Mouse (Mus musculus) frontal cortex, adult 2 months (tissue): ENCODE results near the gene Pebp1. TPM values are rescaled to one million over a fixed set of nuclear protein-coding genes. Genes with fewer than 3 reads are reported as not detected.
A peak's percentile ranks its signal among the peaks of the same experiment; 100 is the strongest.

Source experiments
- DNase-seq, 2 experiments: peaks; one replicate each; pipeline ENCODE4 v3.0.0; 2022; ENCODE audit warnings: low spot score in 1 of 2; ENCODE audit errors: extremely low spot score in 1 of 2
- polyA plus RNA-seq: library from polyadenylated mRNA; depleted of rRNA; stranded (reverse); fragments of >200 nt; gene quantifications from 2 replicates; pipeline ENCODE4 v1.2.3, GENCODE M21; 2012

The Pebp1 gene
- polyA plus RNA-seq, 1 experiment = 785 TPM

DNA sequence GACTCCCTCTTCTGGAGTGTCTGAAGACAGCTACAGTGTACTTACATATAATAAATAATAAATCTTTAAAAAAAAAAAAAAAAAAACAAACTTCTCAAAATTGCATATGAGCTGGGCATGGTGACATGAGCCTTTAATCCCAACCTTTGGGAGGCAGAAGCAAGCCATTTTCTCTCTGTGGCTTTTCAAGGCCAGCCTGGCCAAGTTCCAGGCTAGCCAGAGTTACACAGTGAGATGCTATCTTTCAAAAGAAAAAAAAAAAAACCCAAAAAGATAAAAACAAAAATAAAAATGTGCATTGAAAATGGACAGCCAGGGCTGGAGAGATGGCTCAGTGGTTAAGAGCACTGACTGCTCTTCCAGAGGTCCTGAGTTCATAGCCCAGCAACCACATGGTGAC, 2.2 kb upstream of the Pebp1 start:
- DNase-seq = no peak

DNA sequence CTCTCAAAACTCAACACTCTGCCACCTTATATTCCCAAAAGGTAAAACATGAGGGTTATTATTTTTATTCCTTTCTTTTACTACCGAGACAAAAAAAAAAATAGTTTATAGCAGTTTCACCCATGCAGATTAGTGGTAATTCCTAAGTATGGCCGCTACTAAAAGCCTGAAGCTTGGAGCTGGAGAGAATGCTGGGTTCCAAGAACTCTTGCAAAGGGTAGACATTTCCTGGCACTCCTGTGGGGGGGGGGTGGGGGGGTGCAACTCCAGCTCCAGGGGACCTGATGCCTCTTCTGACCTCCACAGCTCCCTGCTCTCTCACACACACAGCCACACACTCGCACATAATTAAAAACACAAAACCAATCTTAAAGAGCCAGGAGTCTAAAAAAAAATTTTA, 1.1 kb downstream of the Pebp1 start:
- no peak for DNase-seq

DNA sequence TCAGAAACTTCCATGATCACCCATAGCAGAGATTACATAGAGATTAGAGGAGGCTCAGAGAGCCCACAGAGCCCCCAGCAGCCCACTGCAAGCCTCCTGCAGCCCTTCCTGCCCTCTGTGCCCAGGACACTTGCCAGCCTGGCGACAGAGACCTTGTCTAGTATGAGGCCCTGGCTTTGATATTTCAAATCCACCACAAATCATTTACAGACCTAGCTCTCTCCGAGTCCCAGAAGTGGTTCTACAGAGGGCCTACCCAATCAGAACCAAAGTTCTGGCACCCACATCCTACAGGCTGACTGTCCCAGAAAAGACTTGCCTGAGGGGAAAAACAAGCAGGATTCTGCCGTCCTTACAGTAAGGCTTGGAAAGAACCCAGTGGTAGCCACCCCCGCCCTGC, 2.2 kb downstream of the Pebp1 start:
- no peak for DNase-seq

DNA sequence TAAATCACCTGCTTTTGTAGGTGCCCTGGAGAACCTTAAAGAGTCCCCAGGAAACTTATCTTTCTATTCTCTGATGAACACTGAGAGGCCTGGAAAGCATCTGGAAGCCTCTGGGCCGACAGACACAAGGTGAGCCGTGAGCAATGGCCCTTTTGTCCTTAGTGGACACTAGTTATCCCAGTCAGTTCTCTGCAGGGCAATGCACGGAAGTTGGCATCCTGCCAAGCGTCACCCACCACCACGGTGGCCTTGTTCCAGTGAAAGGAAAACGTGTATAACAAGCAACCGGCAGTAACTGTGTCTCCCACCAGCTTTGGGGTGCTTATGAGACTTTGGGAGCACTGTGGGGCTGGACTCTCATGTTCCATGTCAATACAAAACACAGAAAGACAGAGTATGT, 2.7 kb downstream of the Pebp1 start:
- DNase-seq = no peak

DNA sequence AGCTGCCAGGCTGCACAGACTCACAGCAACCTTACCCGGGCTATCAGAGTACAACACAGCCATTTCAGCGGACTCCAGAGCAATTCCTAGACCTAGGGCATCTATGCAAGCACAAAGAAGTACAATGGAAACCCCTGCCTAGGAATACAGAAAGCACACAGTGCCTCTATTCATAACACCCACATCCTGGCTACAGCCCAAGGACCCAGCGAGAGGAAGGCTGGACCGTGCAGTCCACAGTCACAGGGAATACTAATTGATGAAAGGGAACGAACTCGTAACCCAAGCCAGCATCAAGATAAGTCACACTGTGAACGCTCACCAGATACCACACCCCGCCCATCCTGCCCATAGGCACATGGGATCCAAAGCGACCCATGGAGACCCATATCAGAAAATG, 3.4 kb downstream of the Pebp1 start:
- peak in 1 of 2 experiments; percentile 60 for DNase-seq

DNA sequence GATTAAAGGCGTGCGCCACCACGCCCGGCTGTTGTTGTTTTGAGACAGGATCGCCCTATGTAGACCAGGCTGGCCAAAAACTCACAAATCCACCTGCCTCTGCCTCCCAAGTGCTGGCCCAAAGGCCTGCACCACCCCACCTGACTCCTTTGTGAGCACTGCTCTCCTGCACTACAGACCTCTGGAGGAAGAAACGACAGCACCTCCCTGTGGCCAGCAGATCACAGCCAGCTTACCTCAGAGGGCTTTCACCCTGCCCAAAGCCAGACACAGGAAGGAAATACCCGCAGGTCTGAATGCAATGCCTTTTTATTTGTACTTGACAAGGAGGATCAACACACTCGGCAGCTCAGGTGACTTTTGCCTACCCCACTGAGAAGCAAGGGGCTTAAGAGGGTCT, 5.1 kb downstream of the Pebp1 start:
- no peak for DNase-seq

DNA sequence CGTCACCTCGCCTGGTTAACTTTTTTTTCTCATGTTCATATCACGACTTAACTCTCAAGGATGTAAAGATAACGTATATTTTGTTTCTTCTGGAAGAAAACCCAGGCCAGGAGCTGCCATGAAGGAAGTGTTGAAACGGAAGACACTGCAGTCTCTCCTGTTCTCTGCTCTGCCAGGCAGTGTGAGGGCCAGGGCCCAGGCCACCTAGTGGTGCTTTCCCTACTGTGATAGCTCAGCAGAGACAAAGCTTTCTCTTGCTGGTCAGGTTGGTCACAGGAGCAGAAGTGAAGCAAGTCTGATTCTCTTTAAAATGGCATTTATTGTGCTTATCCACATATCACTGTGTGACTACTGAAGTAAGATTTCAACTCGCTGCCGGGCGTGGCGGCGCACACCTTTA, 5.9 kb downstream of the Pebp1 start:
- no peak for DNase-seq

DNA sequence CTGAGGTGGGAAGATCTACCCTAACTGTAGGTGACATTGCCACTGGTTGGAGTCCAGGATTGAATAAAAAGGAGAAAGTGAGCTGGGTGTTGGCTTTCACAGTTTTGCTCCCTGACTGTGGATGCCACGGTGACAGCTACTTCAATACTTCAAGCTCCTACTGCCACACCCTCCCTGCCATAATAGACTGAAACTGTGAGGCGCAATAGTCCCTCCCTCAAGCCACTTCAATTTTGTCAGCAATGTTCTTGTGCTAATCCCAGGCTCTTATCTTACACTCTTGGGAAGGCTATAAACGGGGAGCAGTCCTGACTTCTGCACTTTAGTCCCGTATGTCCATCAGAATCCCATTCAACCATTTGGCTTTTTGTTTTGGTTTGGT, 7.8 kb downstream of the Pebp1 start:
- DNase-seq = no peak

DNA sequence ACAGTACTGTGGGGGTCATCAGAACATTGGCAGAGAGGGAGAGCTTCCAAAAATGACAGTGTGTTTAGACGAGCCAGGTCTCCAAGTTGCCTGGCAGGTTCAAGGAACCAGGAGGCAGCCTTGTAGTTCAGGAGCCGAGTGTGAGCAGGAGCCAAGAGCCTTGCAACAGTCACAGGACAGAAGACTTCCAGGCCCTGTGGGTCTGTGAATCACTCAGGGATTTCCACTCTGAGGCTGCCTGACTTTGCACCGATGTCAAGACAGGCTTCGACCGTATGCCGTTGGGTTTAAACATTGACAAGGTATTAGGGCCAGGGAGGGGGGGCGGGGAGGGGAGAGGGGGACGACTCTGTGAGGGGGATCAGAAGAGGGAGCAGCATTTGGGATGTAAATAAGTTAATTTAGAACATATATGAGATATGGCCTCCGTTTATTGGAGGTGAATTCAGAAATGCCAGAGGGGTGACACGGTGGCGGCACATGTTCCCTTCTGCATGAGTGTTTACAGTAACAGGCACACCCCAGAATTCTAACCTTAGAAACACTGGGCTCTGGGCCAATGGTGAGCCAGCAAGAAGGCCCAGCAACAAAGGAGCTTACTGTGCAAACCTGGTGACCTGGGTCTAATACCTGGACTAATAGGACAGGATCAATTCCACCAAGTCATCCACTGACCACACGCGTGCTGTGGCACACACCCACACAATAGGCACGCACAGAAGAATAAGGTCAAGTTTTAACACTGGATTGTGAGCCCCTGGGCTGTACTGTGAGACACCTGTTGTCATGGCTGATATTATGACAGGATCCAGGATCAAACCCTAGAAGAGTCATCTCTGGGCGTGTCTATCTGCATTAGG, 8.4 kb downstream of the Pebp1 start:
- DNase-seq = no peak

DNA sequence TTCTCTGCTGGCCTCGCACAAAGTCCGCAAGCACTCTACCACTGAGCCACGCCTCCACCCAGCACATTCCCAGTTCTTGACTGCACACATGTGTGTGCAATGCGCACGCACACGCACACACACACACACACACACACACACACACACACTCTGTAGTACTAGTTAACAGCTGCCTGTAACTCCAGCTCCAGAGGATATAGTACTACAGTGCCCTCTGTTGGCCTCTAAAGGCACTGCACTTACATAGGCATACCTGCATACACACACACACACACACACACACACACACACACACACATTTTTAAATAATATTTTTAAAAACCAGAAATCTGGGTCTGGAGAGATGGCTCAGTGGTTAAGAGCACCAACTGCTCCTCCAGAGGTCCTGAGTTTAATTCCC, 9.6 kb downstream of the Pebp1 start:
- no peak for DNase-seq

DNA sequence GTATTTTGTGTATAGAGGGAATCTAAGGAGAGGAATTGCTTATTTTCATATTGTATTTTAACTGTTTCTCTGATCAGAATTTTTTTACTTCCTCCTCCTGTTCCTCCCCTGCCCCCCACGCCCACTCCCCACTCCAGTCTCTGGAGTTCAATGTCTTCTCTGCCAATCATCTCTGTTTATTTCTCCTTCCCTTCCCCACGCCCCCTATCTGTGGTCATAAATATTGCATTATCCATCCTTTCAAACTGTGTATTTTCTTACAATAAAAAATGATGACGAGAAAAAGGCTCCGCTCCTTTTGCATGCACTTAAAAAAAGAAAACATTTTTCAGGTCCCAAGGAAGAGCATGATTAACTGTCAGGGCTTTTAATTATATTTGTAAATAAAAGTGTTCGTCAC, 12.6 kb downstream of the Pebp1 start:
- DNase-seq = peak in 1 of 2 experiments; percentile 39

DNA sequence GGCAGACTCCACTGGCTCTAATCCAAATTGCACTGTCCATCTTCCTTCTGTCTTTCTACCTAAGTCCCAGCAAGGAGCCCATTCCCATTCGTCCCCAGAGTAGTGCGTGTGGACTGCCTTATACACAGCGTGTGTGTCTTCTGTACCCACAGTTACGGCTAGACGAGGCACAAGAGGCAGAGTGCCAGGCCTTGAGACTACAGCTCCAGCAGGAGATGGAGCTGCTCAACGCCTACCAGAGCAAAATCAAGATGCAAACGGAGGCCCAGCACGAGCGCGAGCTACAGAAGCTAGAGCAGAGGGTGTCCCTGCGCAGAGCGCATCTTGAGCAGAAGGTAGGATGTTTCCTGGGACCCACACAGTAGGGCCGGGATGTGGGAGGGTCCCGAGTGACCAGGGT, 15.5 kb downstream of the Pebp1 start:
- DNase-seq = peak; percentile 75 to 84

DNA sequence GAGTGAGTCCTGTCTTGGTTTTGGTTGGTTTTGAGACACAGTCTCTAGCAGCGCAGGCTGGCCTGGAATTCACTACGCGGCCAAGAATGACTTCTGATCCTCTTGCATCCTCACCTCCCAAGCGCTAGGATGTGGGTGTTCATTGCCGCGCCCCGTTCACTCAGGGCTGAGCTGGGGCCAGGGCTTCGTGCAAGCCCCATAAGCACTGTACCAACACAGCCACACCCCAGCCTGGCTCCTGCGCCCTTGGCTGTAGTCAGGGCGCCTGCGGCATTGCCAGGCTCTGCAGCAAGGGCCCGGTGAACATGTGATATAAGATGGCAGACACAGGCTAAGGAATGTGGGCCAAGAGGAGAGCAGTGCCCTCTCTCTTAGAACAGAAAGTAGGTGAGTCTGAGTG, 18.0 kb downstream of the Pebp1 start:
- no peak for DNase-seq

DNA sequence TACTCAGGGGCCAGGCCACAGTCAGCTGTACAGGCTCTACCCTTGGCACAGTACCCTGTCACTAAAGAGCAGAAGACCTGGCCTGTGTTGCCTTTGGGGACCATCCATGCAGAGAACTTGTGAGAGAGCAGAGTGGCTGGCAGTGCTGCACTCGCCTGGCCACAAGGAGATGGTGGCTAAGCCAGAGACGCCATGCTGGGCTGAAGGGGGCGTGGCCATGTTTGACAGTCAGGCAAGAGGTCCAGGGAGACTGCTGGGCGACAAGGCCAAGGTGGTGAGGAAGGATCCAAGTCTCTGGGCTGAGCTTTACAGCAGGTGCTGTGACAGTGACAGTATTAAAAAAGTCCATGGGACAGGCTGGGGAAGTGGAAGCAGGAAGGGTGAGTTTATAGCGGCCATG, 18.7 kb downstream of the Pebp1 start:
- DNase-seq = no peak

DNA sequence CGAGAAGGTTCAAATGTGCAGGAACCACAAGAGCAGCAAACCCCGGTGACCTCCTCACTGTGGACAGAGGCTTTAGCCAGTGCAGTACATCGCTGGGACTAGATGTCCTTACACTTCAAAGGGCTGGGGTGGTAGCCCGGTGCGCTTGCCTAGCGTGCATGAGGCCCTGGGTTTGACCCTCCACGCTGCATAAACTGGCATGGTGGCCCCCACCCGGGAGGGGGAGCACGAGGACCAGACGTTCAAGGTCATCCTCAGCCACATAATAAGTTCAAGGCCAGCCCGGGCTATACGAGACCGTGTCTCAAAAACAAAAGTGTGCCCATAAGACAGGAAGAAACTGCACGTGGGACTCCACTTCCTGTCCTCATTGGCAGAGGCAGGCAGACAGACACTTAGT, 19.5 kb downstream of the Pebp1 start:
- DNase-seq = no peak

DNA sequence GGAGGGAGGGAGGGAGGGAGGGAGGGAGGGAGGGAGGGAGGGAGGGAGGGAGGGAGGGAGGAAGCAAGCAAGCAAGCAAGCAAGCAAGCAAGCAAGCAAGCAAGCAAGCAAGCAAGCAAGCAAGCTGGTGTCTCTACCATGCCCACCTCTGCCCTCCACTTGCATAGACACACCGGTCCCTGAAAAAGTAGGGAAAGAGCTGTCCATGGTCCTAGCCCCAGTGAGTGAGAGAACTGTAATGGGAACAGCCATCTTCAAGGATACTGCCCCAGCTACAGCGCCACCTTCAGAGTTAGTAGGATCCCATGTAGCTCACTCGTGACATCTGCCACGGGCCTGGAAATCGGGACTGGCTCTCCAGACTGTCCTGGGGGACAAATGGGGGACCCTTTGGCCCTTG, 22.7 kb downstream of the Pebp1 start:
- no peak for DNase-seq

DNA sequence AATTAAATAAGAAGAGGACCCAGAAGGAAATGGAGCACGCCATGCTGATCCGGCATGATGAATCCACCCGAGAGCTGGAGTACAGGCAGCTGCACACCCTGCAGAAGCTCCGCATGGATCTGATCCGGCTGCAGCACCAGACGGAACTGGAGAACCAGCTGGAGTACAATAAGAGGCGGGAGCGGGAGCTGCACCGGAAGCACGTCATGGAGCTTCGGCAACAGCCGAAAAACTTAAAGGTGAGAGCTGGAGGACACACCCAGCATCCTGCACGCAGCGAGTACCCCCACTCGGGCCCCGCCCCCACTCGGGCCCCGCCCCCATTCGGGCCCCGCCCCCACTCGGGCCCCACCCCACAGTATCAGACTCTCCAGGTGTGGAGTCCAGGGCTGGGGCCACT, 23.9 kb downstream of the Pebp1 start:
- no peak for DNase-seq

DNA sequence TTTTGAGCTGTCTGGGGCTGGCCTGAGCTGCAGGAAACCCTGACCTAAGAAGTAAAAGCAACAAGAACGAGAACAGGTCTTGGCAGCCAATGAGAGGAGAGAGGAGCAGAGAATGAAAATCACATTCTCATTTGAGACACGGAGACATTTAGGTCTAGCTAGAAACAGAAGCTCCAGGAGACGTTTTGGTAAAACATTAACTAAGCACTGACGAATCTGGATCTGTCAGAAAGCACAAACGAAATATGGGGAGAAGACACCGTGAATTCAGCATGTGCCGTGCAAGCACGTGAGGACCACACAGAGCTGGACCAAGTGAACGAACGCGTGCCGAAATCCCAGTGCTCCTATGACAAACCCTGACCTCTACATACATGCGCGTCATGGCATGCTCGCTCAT, 29.1 kb downstream of the Pebp1 start:
- no peak for DNase-seq

DNA sequence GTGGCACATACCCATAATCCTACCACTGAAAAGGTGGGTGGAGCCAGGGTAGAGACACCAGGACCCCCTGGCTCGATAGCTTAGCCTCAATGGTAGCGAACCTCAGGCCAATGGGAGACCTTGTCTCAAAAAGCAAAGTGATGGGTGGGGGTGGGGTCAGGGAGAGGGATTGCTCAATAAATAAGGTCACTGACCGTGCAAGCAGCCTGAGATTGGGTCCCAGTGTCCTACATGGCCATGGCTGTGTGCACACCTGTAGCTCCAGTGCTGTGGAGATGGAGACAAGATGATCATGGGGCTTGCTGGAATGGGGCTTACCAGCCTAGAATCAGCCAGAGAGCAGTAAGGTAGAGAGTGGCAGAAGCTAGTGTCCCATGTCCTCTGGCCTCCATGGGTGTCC, 35.7 kb downstream of the Pebp1 start:
- DNase-seq = no peak

DNA sequence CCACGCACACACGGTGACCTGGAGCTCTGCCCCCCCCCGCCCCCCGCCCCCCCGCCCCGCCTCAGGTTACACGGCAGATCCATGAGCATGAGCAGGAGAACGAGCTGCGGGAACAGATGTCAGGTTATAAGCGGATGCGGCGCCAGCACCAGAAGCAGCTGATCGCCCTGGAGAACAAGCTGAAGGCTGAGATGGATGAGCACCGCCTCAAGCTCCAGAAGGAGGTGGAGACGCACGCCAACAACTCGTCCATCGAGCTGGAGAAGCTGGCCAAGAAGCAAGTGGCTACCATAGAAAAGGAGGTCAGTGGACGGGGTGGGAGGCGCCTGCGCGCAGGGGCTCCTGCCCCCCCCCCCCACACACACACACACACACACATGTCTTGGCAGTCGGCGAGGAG, 36.6 kb downstream of the Pebp1 start:
- peak in 1 of 2 experiments; percentile 57 for DNase-seq

DNA sequence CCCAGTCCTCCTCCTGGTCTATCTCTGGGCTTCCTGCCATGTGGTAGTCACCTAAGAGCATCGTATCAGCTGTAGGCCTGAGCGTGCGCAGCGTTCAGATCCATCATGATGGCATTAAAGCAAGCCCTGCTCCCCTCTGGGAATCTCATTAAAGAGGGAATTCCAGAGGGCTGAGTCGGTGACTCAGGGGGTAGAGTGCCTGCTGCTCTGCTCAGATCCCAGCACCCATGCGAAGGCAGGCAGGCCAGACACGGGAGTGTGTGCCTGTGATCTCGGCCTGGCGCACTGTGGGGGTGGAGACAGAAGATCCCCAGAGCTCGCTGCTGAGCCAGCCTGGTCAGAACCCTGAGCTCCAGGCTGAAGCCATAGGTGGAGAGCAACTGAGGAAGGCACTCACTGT, 39.1 kb downstream of the Pebp1 start:
- peak in 1 of 2 experiments; percentile 44 for DNase-seq

DNA sequence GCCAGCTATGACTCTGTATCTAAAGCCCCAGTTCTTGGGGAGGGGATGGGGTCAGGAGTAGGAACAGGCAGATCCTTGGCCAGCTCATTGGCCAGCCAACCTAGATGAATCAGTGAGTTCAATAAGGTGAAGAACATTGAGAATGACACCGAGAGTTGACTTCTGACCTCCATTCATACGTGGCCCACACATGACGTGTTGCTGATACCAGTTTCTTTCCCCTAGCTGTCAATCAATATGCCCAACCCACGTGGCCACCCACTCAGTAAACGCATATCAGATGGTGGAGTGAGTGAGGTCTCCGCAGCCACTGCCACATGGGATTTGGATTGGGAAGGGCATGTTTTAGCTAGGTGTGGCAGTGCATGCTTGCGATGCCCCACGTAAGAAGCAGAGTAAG, 42.3 kb downstream of the Pebp1 start:
- DNase-seq = no peak
